Mouse (Mus musculus) kidney, adult 2 months (tissue): ENCODE results near the gene Rex1bd.

Experiments
- CTCF ChIP-seq: fragments of 200-500 bp; conservative IDR thresholded peaks from 2 replicates; pipeline ENCODE4 v1.5.1; 2011; ENCODE audit warnings: low read depth, mild to moderate bottlenecking, control low read depth, low read length, moderate library complexity, mixed read lengths; ENCODE audit not compliant: insufficient read depth, insufficient read length
- POLR2A ChIP-seq: fragments of 200-500 bp; IDR thresholded peaks from one replicate; pipeline ENCODE4 v1.6.1; 2011; ENCODE audit warnings: low read depth, low read length, control low read depth

DNA sequence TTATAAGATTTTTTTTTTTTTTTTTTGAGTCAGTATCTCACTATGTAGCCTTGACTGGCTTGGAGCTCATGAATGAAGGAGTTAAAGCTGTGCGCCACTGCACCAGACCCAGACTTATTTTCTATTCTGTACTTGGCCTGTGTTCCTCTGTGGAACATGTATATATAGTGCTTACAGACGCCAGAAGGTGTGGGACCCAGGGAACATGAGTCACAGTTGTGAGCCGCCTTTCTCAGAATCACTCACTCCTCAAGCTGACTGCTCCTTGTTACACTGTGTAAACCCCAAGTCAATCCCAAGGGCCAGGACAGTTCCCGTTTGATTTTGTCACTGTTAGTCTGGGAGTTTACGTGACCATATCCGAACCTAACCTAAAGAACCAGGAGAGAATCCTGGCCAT lies 12.5 kb upstream of the Rex1bd start:
- TF ChIP-seq POLR2A (no peak), CTCF (no peak)
